Mouse (Mus musculus) neural tube, postnatal 0 days (tissue): ENCODE data around the gene Foxp3. TPM values are rescaled to one million over a fixed set of nuclear protein-coding genes. Genes with fewer than 3 reads are reported as not detected.

Experiments used
- polyA plus RNA-seq: library from polyadenylated mRNA; unstranded; fragments of >200 nt; fragmentation: Nextera tagmentation; extraction: Ambion mirVana; gene quantifications from 2 replicates; pipeline ENCODE4 v1.2.1, GENCODE M21; 2015

Foxp3 gene
- 0.14 TPM in 1 of 2 replicates, not detected in the other for polyA plus RNA-seq

DNA sequence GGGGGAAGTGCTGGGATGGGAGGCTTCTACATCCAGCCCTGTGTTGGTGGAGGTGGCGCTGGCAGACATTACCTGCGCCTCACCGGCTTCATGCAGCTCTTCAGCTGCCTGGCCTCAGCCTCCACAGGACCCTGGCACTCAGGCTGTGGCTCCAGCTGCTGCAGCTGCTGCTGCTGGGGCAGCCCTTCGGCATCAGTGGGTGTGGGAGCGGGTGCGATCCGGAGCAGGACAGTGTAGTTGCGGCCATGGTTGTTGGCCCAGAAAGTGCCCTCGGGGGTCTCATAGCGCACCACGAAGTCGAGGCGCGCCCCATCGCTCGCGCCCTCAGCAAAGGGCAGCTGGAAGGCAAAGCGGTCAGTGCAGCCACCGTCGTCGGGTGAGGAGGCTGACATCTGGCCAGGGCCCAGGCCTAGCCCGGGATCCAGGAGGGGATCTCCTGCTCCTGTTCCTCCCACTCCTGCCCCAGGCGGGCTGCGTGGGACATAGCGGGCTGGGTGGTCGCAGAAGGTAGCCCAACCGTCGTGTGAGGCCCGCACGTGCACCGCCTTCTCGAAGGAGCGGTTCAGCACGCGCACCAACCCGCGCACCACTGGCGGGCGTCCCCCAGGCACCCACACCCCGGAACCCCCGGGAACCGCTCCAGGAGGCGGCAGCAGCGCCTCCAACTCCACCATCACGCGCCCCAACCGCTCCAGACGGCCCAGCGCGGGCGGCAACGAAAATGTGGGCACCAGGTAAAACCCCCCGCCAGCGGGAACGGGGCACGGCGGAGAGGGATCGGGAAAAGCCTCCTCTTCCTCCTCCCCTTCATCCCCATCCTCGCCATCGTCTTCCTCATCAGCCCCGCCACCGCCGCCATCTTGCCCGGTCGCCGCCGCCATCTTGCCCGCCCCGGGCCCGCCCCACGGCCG, at the start of gene Foxp3:
TSS of gene Foxp3 (plus strand) at position 469 of the 911 bp plus-strand sequence.

GRCm38 (mm10) chrX:7574087-7574884, 842 bp downstream of the Foxp3 start, which contains the start of gene Ppp1r3f:
Gene Ppp1r3f (minus strand): TSS chrX:7574283.

DNA sequence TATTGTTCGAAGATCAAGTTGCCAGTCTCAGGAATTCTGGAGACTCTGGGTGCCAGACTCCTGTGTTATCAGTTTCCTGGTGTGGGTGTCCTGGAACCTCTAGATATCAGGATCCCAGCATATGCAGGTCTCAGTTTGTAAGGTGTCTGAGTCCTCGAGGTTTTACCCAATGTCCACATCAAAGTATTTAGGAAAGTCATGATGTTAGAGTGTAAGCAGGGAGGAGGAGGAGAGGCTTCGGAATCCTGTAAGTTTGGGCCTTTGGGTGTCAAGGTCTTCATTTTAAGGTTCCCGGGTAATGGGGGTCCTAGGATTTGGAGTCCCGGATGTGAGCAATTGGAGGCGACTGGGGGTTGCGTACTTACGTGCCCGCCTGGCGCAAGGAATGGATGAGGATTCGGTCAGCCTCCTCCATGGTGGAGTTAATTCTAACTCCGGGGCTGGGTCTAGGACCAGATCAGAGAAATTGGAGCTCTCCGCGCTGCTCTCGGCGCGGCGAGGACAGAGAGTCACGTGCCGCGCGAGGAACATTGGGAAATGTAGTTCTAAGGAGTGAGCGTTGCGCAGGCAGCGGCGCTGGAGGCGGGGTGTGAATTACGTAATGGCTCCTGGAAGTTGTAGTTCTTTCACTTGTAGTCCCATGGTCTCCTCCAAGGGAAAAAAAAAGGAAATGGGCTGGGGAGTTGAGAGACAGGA, 31.6 kb downstream of the Foxp3 start, which contains the start of gene Ccdc22:
TSS of gene Ccdc22 (minus strand) at position 639 of the 696 bp plus-strand sequence.

DNA sequence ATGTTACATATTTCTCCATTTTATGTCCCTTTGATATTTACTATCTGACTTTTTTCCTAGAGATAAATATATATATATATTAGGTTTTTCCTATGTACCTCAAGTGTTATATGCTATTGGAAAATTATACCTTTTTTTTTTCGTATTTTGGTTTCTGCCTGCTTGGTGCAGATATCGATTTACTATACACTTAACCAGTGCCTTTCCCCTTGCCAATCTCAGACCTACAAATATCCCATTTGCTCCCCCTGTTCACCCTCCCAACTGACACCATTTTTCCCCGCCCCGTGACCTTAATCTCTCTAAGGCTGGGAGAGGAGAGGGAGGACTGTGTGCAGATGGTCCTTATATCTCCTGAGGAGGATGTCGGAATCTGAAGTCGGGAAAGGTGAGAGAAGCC, 33.3 kb downstream of the Foxp3 start, which contains the start of gene Cacna1f:
TSS of gene Cacna1f (plus strand) at position 301 of the 400 bp plus-strand sequence.

DNA sequence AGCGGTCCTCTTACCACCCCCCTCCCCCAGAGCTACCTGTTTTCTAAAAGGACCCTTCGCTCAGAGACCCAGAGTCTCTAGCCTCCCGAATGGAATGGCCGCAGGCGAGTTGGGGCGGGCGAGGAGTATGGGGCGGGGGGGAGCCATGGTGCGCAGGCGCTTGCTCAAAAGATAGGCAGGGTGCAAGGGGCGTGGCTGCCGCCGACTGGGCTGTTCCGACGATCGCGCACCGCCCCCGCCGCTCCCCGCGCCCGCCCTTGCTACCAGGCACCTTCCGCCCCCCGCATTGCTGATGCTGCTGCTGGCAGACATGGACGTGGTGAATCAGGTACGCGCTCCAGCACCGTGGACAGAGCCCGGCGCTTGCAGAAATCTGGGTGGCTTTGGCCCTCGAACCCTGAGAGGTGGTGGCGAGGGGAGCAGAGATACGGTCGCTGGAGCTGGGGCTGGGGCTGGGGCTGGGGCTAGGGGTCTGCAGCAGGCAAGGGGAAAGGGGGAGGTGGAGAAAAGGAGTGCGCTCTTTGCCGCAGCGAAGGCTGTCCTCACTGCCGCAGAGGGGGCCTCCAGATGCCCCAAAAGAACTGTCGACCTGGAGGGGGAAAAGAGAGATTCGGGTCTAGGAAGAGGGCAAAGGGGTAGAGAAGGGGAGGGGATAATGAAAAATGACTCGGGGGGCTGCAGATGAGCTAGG, 65.1 kb downstream of the Foxp3 start, which contains the start of gene Syp:
TSS of gene Syp (plus strand) at position 71 of the 691 bp plus-strand sequence.

Other genes with a start within 250 kb of the Foxp3 start
- 2.8 TPM in 2 replicates for gene Usp27x, start 197.8 kb upstream of the Foxp3 start, polyA plus RNA-seq
- gene Ppp1r3f, start 639 bp downstream of the Foxp3 start, polyA plus RNA-seq = 9.4 and 10.0 TPM in 2 replicates
- gene Ccdc22, start 31.9 kb downstream of the Foxp3 start, polyA plus RNA-seq = 19.7 and 20.6 TPM in 2 replicates
- gene Cacna1f, start 33.4 kb downstream of the Foxp3 start, polyA plus RNA-seq = 0.03 and 0.19 TPM in 2 replicates
- gene Syp, start 64.8 kb downstream of the Foxp3 start, polyA plus RNA-seq = 301 and 346 TPM in 2 replicates
- 1.6 and 1.8 TPM in 2 replicates for gene Prickle3, start 83.6 kb downstream of the Foxp3 start, polyA plus RNA-seq
- gene Plp2, start 97.7 kb downstream of the Foxp3 start, polyA plus RNA-seq = 24.1 and 30.5 TPM in 2 replicates
- gene Magix, start 107.6 kb downstream of the Foxp3 start, polyA plus RNA-seq = 0.09 TPM in 1 of 2 replicates, not detected in the other
- 36.7 and 37.7 TPM in 2 replicates for gene Gpkow, start 123.5 kb downstream of the Foxp3 start, polyA plus RNA-seq
- 32.1 and 33.5 TPM in 2 replicates for gene Wdr45, start 140.7 kb downstream of the Foxp3 start, polyA plus RNA-seq
- 1.1 TPM in 1 of 2 replicates, not detected in the other for gene Gm45208, start 148.6 kb downstream of the Foxp3 start, polyA plus RNA-seq
- gene Praf2, start 154.8 kb downstream of the Foxp3 start, polyA plus RNA-seq = 127 and 148 TPM in 2 replicates
- gene Ccdc120, start 177.3 kb downstream of the Foxp3 start, polyA plus RNA-seq = 38.8 and 40.7 TPM in 2 replicates
- gene Tfe3, start 188.9 kb downstream of the Foxp3 start, polyA plus RNA-seq = 21.2 and 23.8 TPM in 2 replicates
- 52.2 and 56.6 TPM in 2 replicates for gene Gripap1, start 216.1 kb downstream of the Foxp3 start, polyA plus RNA-seq
- gene Kcnd1, start 248.6 kb downstream of the Foxp3 start, polyA plus RNA-seq = 7.6 and 8.1 TPM in 2 replicates